Mouse (Mus musculus): ENCODE measurements at regions not wholly inside any gene's neighbourhood (a gene's known extent, or its start where the extent isn't known, plus 50 kb on each side); places are given as distances from the start of the nearest gene placed in this dataset.

DNA sequence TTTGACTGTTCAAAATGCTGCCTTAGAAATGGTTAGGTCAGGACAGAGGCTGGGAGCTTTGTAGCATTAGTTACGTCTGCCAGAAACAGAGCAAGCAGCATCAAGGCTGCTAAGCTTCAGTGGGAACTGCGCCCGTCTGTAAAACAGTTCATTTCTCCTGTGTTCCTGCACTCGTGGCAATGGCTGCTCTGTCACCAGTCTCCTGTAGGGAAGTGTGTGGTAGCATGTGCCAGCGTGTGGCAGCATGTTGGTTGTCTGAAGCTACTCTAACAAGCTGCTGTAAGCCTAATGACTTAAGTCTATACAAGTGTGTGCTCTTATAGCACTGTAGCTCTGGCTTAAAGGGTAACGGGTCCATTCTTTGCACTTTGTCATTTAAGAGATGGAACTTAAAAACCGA is 278.8 kb downstream of the Rsl24d1 start:
- no peak overlapping the region for H3K27ac ChIP-seq (ENCODE audit: insufficient read depth, low read length)
- H3K4me3 ChIP-seq (ENCODE audit: insufficient read depth, low read length): no peak overlapping the region
- no peaks in the 10 kb centered on the region for H3K4me1 ChIP-seq (ENCODE audit: control insufficient read depth, insufficient read depth, low read length)
- no peak for TF ChIP-seq POLR2A (IDR thresholded peaks at IDR 0.05; ENCODE audit: extremely low read depth, insufficient read depth, low read length)
- TF ChIP-seq CTCF (IDR thresholded peaks at IDR 0.05; ENCODE audit: extremely low read depth, insufficient read depth, low read length): no peak

DNA sequence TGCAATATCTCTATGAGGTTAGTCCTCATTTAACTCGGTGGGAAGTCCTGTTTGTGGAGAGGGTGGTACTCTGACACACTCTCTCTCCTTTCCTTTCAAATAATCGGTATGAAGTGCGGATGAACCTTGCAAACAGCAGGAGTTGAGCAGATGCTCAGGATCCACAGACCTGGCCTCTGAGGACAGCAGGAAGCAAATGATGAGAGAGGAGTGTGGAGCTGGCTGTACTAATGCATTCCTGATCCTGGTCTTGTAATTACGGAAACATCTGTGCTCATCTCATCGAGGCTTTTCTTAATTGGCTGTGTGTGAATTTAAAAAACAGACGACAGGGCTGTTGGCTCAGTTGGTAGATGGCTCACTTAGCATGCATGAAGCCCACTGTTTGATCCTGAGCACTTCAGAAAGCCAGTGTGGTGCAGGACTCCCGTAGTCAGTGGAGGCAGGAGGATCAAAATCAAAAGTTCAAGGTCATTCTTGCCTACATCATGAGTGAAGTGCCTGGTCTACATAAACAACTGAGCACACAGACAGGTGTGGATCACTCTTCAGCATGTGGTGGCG is 300.2 kb downstream of the Rsl24d1 start:
- no peak overlapping the region for H3K4me3 ChIP-seq (ENCODE audit: insufficient read depth, low read length)
- H3K4me1 ChIP-seq (ENCODE audit: control insufficient read depth, insufficient read depth, low read length): no peaks in the 10 kb centered on the region
- TF ChIP-seq POLR2A (IDR thresholded peaks at IDR 0.05; ENCODE audit: extremely low read depth, insufficient read depth, low read length) (no peak), CTCF (IDR thresholded peaks at IDR 0.05; ENCODE audit: extremely low read depth, insufficient read depth, low read length) (no peak)
- no peak overlapping the region for H3K27ac ChIP-seq (ENCODE audit: insufficient read depth, low read length)

DNA sequence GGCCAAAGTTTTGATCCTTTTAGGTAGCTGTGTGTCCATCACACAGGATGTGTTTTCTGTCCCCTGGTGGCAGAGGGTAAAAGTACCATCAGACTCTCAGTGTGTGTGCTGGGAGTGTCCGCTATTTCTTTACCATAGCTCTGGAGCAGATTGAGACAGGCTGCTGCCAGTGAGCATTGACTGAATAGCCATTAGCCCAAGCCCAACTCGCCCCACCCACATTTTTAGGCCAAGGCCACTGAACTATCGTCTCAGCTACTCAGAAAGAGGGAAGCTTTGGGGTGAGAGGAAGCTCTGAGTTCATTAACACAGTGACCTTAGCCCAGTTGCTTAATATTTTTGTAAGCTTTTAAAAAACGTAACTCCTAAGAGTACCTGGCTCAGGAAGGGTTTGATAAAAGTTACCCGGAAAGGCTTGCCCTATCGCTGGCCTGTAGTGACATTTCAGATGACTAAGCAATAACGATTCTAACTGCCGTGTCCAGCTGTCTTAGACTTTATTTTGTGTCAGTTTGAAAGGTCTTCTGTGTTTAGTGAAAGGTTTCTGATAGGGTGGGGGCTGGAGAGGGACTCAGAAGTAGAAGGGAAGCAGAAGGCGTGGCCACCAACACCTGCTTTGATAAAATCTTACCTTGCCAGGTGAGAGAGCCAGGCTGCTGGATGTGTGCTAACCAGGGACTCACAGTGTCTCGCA is 303.0 kb downstream of the Rsl24d1 start:
- no peak for TF ChIP-seq CTCF (IDR thresholded peaks at IDR 0.05; ENCODE audit: extremely low read depth, insufficient read depth, low read length)
- no peak for TF ChIP-seq POLR2A (IDR thresholded peaks at IDR 0.05; ENCODE audit: extremely low read depth, insufficient read depth, low read length)
- H3K4me3 ChIP-seq (ENCODE audit: insufficient read depth, low read length): no peak overlapping the region
- no peak overlapping the region for H3K27ac ChIP-seq (ENCODE audit: insufficient read depth, low read length)
- H3K4me1 ChIP-seq (ENCODE audit: control insufficient read depth, insufficient read depth, low read length): no peaks in the 10 kb centered on the region

Measured in cortical plate, adult 2 months (tissue).